Mouse (Mus musculus): ENCODE data around the gene Unc13b.

DNA sequence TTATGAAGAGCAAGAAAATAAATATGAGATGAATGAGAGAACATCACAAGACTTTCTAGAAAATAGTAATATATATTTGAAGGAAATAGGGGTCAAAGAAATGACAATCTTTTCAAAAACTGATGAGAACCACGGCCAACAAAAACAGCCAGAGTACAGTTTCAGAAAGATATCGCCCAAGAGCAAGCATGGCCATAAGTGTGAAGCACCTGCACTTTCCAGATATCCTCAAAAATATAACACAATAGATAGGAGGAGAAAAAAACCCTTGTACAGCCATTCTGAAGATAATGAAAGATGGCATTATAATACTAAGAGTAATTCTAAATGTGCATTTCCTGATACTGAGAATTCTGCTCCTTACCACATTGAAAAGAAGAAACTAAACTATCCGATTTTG is 111.3 kb downstream of the Unc13b start:
- TF ChIP-seq CTCF (IDR thresholded peaks at IDR 0.05; ENCODE audit: borderline replicate concordance, extremely low read depth, insufficient read depth, insufficient read length) (no peak), POLR2A (IDR thresholded peaks at IDR 0.05; ENCODE audit: borderline replicate concordance, extremely low read depth, insufficient read depth, insufficient read length, poor library complexity, severe bottlenecking) (no peak)

All from brain, embryonic 14.5 days (tissue).